Mouse (Mus musculus) spleen, embryonic (tissue): ENCODE measurements around the gene Gm9639.
"Not testable (repeated sequence)": the region's sequence is repeated elsewhere in the genome, so short reads cannot be mapped to it uniquely, and the experiment has no call there.

Experiments
- CTCF ChIA-PET: fragments of 350-600 bp; sonication (Branson Sonifier 250); formaldehyde crosslinking; loops from one replicate; lab custom pipeline; 2022; lab: Charles Lee

The Gm9639 gene

GRCm38 (mm10) chr10:77794976-77795375 lies at the start of gene Gm9639:
Gm9639 (minus strand) TSS chr10:77795076.
- CTCF ChIA-PET = no interaction called here

DNA sequence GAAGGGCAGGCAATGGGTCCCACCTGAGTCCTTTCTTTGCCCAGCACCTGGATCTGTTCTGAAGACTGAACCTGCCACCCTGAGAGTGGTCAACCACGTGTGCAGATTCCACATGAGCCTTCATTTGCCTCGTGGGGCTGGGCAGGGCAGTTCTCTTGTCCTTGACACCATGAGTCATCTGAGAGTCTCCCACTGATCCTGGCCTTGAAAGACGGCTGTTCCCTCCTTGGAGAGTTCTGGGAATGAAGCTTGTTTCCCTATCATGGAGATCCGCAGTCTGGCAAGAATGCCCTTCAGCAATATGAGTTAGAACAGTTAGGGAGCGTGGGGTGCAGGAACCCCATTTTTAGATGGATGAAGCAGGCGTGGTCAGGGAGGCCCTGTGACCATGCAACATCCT lies 44.1 kb upstream of the Gm9639 start:
- CTCF ChIA-PET = no interaction called here

DNA sequence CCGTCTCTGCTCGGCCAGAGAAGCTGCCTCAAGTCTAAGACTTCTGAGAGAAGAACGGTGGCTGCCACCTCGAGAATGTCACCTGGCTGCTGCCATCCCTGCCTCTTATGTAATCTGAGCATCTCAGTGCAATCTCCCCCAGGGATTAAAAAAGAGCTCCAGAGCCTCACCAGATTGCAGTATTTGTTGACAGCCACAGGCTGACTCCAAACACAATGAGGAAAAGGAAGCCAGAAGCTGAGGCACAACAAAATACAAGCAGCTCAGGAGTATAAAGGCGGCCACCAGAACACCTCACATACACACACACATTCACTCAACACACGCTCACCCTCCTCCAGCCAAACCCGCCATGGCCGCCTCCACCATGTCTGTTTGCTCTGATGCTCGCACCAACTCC lies 40.8 kb upstream of the Gm9639 start, which contains the start of gene Krtap10-10:
TSS of gene Krtap10-10 (plus strand) at position 301 of the 400 bp plus-strand sequence.
- CTCF ChIA-PET = no interaction called here

DNA sequence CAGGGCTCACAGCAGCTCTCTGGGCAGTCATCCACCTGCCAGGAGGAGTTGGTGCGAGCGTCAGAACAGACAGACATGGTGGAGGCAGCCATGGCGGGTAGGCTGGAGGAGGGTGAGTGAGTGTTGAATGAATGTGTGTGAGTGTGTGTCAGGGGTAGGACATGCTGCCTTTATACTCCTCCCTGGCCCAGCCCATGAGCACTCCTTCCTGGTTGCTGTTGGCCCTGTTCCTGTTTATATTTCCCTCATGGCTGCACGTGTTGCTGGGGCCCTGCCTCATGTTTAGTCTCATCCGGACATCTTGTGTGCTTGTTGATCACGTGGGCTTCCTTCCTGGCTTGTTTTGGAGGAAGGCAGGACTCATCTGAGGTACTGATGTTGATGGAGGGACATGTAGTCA lies 32.1 kb upstream of the Gm9639 start, which contains the start of gene Krtap10-4:
TSS of gene Krtap10-4 (minus strand) at position 145 of the 400 bp plus-strand sequence.
- CTCF ChIA-PET = no interaction called here

DNA sequence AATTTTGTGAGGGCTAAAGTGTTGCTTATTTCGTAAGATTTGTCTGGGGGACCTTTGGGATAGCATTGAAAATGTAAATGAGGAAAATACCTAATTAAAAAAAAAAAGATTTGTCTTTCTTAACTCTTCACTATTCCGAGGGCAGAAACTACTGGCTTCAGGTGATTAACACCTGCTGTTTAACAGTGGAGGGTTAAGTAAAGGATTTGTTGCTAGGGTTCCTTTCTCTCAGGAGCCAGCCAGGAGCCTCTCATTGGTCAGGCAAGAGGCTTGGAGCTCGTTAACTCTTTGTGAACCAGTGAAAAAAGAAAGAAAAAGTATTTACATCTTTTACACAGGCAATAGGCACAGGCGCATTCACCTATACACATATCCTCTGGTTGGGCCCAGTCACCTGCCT lies 24.3 kb upstream of the Gm9639 start:
- CTCF ChIA-PET = no interaction called here

- CTCF ChIA-PET = no interaction called here
These were observed 23.6 kb upstream of the Gm9639 start for GRCm38 (mm10) chr10:77818523-77818922.

DNA sequence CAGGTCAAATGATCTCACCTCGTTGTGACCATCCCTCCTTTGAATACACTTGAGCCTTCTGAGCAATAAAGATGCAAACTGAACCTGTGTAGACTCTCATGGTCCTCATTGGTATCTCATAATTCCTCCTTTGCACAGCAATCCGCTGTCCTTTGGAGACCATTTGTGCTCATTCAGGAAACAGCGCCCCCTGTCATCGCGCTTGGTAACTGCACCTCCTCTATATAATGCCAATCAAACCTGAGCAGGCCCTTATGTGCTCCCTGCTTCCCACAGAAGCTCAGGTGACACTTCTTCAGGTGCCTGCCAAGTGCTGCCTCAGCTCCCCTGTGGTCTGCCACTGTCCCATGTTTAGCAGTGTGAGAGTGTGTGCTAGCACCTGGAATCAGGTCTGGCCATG lies 20.6 kb upstream of the Gm9639 start:
- CTCF ChIA-PET = no interaction called here

DNA sequence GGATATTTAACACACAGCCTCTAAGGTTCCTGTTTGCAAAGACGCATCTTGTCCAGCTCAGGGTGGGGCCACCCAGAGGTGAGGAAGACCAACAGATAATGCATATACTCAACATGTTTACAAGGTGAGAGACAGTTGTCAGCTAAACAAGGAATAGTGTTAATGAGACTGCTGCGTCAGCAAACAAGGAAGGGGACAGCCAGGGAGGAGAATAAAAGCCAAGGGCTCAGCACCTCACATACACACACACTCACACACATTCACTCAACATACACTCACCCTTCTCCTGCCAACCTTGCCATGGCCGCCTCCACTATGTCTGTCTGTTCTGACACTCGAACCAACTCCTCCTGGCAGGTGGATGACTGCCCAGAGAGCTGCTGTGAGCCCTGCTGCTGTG lies 19.5 kb upstream of the Gm9639 start, which contains the start of gene Gm2696:
TSS of gene Gm2696 (plus strand) at position 301 of the 400 bp plus-strand sequence.
- CTCF ChIA-PET = no interaction called here

DNA sequence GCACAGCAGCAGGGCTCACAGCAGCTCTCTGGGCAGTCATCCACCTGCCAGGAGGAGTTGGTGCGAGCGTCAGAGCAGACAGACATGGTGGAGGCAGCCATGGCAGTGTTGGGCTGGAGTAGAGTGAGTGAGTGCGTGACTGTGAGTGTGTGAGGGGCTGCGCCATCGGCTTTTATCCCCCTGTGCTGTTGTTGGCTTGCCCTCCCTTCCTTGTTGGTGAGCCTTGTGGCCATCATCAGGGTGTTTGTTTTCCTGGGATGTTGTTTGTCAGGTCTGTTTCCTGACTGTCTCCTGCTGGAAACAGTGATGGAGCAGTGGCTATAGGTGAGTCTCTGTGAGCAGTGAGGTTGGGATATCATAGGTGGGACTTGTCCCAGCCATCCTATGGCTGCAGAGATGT lies 16.9 kb upstream of the Gm9639 start, which contains the start of gene Gm9507:
TSS of gene Gm9507 (minus strand) at position 101 of the 400 bp plus-strand sequence.
- CTCF ChIA-PET = no interaction called here

- CTCF ChIA-PET = no interaction called here
These were observed 9.2 kb upstream of the Gm9639 start for GRCm38 (mm10) chr10:77804095-77804494.

DNA sequence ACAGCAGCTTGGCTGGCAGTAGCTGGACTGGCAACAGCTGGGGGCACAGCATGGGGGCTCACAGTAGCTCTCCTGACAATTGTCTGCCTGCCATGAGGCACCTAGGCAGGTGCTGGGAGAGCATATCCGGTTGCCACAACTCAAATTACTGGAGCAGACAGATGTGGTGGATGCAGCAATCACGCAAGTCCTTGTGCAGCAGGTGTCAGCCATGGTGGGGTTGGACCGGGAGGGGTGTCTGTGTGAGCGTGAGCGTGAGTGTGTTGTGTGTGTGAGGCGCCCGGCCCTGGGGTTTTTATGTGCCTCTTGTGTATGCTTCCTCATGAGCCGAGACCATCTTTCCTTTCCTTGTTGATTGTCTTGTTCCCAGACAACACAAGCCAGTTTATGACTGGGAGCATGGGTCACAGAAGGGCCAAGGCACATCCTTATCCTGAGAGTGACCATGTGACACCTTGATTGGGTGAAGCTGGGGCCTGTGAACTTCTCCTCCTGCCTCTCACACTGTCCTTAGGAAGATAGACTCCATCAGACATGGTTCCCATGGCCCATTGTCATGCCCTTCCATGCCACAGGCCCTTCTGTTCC lies 4.1 kb upstream of the Gm9639 start, which contains the start of gene Gm19668:
TSS of gene Gm19668 (minus strand) at position 213 of the 588 bp plus-strand sequence.
- CTCF ChIA-PET = no interaction called here

DNA sequence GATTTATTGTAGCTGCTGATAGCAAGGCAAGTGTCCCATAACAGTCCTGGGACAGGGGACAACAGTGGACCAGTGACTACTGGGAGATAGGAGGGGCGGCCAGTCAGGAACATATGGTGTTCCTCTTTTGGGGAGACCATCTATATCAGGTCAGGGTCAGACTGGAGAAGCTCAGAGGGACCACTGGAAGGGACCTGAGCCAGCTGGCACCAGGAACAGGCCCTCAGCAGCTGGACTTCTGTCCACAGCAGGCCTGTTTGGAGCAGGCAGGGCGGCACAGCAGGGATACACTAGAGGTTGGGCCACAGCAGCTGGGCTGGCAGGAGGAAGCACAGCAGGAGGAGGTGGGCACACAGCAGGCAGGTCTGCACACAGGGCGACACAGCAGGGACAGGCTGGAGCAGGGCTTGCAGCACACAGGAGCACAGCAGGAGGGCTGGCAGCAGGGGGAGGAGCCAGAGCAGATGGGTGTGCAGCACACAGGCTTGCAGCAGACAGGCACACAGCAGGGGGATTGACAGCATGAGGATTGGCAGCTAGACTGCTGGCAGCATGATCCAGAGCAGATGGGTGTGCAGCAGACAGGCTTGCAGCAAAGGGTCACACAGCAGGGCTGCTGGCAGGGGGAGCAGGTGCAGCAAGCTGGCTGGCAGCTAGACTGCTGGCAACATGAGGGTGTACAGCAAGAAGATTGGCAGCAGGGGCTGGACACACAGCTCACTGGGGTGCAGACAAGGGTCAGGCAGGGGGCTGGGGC lies 3.5 kb upstream of the Gm9639 start:
- CTCF ChIA-PET = not testable (repeated sequence)

- CTCF ChIA-PET = no interaction called here
These were observed 2.8 kb upstream of the Gm9639 start for GRCm38 (mm10) chr10:77797677-77798076.

- CTCF ChIA-PET = no interaction called here
These were observed 6.3 kb downstream of the Gm9639 start for GRCm38 (mm10) chr10:77788621-77789020.

GRCm38 (mm10) chr10:77787876-77788275 lies 7.0 kb downstream of the Gm9639 start, which contains the start of gene Gm7137:
Gm7137 (minus strand) TSS chr10:77788200.
- CTCF ChIA-PET = not testable (repeated sequence)

DNA sequence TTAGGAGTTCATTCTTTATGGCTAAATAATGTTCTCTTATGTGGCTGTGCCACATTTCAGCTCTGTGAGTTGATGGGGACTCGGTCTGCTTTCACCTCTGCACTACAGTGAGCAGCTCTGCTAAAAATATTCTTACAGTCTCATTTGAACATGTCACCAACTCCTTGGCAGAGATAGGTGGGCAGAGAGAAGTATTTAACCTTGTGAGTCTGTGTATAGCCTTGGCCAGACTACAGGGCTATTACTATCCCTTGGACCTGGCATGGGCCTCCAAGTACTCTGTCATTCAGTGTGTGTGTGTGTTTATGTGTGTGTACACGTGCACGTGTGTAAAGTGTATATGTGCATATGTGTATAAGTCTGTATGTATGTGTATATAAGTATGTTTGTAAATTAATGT lies 11.5 kb downstream of the Gm9639 start:
- CTCF ChIA-PET = not testable (repeated sequence)

GRCm38 (mm10) chr10:77782442-77782841 lies 12.4 kb downstream of the Gm9639 start, which contains the start of gene Gm3250:
Gm3250 (minus strand) TSS chr10:77782542.
- CTCF ChIA-PET = not testable (repeated sequence)

GRCm38 (mm10) chr10:77776844-77777243 lies 18.0 kb downstream of the Gm9639 start, which contains the start of gene Gm7138:
Gm7138 (minus strand) TSS chr10:77776944.
- CTCF ChIA-PET = not testable (repeated sequence)

DNA sequence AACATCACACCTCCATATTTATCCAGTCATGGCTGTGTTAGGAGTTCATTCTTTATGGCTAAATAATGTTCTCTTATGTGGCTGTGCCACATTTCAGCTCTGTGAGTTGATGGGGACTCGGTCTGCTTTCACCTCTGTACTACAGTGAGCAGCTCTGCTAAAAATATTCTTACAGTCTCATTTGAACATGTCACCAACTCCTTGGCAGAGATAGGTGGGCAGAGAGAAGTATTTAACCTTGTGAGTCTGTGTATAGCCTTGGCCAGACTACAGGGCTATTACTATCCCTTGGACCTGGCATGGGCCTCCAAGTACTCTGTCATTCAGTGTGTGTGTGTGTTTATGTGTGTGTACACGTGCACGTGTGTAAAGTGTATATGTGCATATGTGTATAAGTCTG lies 22.7 kb downstream of the Gm9639 start:
- CTCF ChIA-PET = not testable (repeated sequence)

DNA sequence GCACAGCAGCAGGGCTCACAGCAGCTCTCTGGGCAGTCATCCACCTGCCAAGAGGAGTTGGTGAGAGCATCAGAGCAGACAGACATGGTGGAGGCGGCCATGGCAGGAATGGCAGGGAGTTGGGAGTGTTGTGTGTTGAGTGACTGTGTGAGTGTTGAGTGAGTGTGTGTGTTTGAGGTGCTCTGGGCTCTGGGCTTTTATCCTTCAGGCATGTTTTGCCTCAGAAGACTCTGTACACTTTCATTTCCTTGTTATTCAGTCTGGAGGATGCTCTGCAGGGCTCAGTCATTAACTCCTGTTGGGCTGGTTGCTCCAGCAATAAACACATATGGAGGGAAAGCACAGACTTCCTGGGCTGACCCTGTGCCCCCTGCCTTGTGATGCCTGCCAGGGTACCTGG lies 23.7 kb downstream of the Gm9639 start, which contains the start of gene Gm3238:
TSS of gene Gm3238 (minus strand) at position 101 of the 400 bp plus-strand sequence.
- CTCF ChIA-PET = not testable (repeated sequence)

DNA sequence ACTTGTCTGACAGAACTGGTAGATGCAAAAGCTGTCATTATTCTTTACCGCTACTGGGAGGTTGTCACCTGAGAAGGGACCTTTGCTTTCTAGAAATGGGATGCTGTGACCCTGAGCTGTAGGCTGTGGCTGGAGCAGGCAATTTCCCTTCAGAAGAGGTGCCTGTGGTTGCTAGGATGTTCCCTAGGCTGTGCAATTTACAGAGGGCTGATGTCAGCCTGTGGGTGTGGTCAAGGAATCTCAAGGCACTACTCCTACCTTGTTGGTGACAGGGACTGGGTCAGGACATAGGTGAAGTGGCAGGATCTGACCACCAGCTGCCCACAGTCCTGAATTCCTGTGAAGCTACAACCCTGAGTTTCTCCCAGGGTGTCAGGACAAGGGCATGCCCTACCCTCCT lies 25.1 kb downstream of the Gm9639 start:
- CTCF ChIA-PET = no interaction called here

GRCm38 (mm10) chr10:77759582-77759981 lies 35.3 kb downstream of the Gm9639 start, which contains the start of gene Gm3233:
Gm3233 (minus strand) TSS chr10:77759682.
- CTCF ChIA-PET = not testable (repeated sequence)
